Mouse (Mus musculus) neural tube, embryonic 13.5 days (tissue): ENCODE measurements around the gene Sapcd1. TPM values are rescaled to one million over a fixed set of nuclear protein-coding genes. Genes with fewer than 3 reads are reported as not detected.
A peak's percentile ranks its signal among the peaks of the same experiment; 100 is the strongest.
"Not testable (repeated sequence)": the region's sequence is repeated elsewhere in the genome, so short reads cannot be mapped to it uniquely, and the experiment has no call there.

ENCODE experiments used
- ATAC-seq: fragments of 200-750 bp; cut with Nextera tagmentation; 2 replicates; pipeline ENCODE4 v1.8.0; 2017; ENCODE audit warnings: low read depth, mild to moderate bottlenecking, moderate TSS enrichment, moderate library complexity
- H3K27ac ChIP-seq: fragments of 300-500 bp; sonication (generic); replicated peaks from 2 replicates; pipeline ENCODE4 v1.5.1; 2015; ENCODE audit warnings: moderate library complexity, mild to moderate bottlenecking, inconsistent platforms
- H3K27me3 ChIP-seq: fragments of 300-500 bp; sonication (generic); 2 replicates; pipeline ENCODE4 v1.6.1; 2015; ENCODE audit warnings: mild to moderate bottlenecking, inconsistent platforms
- H3K36me3 ChIP-seq: fragments of 300-500 bp; sonication (generic); 2 replicates; pipeline ENCODE4 v1.6.1; 2015; ENCODE audit warnings: mild to moderate bottlenecking, inconsistent platforms
- H3K4me1 ChIP-seq: fragments of 300-500 bp; sonication (generic); replicated peaks from 2 replicates; pipeline ENCODE4 v1.6.1; 2015; ENCODE audit warnings: inconsistent platforms
- H3K4me2 ChIP-seq: fragments of 300-500 bp; sonication (generic); 2 replicates; pipeline ENCODE4 v1.6.1; 2015; ENCODE audit warnings: inconsistent platforms, mild to moderate bottlenecking, moderate library complexity
- H3K4me3 ChIP-seq: fragments of 300-500 bp; sonication (generic); 2 replicates; pipeline ENCODE4 v1.5.1; 2015; ENCODE audit warnings: mild to moderate bottlenecking, inconsistent platforms
- H3K9ac ChIP-seq: fragments of 300-500 bp; sonication (generic); 2 replicates; pipeline ENCODE4 v1.6.1; 2015; ENCODE audit warnings: moderate library complexity, mild to moderate bottlenecking, inconsistent platforms
- H3K9me3 ChIP-seq: fragments of 300-500 bp; sonication (generic); 2 replicates; pipeline ENCODE4 v1.6.1; 2016; ENCODE audit warnings: inconsistent platforms
- WGBS: fragments of 180-500 bp; shearing (Covaris S2); methylation state at CpG from one replicate; pipeline ENCODE4 v1.1.7; 2015; 5-methylcytosine and 5-hydroxymethylcytosine counted together
- polyA plus RNA-seq: library from polyadenylated mRNA; unstranded; fragments of >200 nt; fragmentation: Nextera tagmentation; extraction: Ambion mirVana; gene quantifications from 2 replicates; pipeline ENCODE4 v1.2.1, GENCODE M21; 2015

Sapcd1 gene
- polyA plus RNA-seq, 1 experiment from 2014 or later, result 2.6 TPM

- no peaks in the 10 kb centered on the region for H3K27me3 ChIP-seq
- no peaks in the 10 kb centered on the region for H3K36me3 ChIP-seq
- H3K4me2 ChIP-seq, result no peak overlapping the region
- H3K9ac ChIP-seq, result no peak overlapping the region
- H3K4me3 ChIP-seq, result no peak overlapping the region
- ATAC-seq, result no peak
- no peak overlapping the region for H3K27ac ChIP-seq
- no peaks in the 10 kb centered on the region for H3K4me1 ChIP-seq
- WGBS, result 88% methylated on average over 11 of the region's 11 CpGs
- H3K9me3 ChIP-seq, result no peaks in the 10 kb centered on the region
These were observed 11.5 kb upstream of the Sapcd1 start for GRCm38 (mm10) chr17:35039121-35039873.

DNA sequence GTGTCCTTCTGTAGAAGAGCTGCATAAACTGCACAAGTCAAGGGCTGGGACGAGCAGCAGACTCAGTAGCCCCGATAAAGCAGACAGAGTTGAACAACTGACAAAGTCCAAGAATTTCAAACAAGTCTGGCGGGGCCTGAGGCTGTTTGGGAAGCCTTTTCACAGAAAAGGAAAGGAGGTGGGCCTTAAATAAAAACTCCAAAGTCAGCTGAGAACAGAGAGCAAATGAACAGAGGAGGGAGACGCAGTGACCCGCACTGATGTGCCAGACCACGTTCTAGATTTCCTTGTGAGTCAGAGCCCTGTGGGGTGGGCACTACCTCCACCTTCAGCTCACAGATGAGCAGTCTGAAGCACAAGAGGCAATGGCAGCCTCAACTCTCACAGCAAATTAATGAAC lies 7.1 kb upstream of the Sapcd1 start:
- ATAC-seq, result no peak
- peaks cover 1% of the 10 kb centered on the region for H3K4me1 ChIP-seq
- no peaks in the 10 kb centered on the region for H3K36me3 ChIP-seq
- H3K4me3 ChIP-seq, result no peak overlapping the region
- H3K27ac ChIP-seq, result no peak overlapping the region
- WGBS, result 74% methylated on average over 6 of the region's 6 CpGs
- H3K9me3 ChIP-seq, result no peaks in the 10 kb centered on the region
- H3K4me2 ChIP-seq, result no peak overlapping the region
- no peaks in the 10 kb centered on the region for H3K27me3 ChIP-seq
- H3K9ac ChIP-seq, result no peak overlapping the region

DNA sequence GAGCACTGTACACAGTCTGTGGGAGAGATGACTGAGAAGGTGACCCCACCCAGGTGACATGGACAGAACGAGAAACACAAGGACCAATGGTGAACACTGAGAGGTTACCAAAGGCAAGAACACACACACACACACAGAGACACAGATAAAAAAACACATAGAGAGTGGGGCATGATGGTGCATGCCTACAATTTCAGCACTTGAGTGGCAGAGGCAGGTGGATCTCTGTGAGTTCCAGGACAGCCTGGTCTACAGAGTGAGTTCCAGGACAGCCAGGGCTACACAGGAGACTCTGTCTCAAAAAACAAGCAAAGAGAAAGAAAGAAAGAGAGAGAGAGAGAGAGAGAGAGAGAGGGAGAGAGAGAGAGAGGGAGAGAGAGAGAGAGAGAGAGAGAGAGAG lies 5.9 kb upstream of the Sapcd1 start:
- not testable (repeated sequence) for H3K9me3 ChIP-seq, H3K4me3 ChIP-seq, H3K9ac ChIP-seq, ATAC-seq, H3K36me3 ChIP-seq, H3K27ac ChIP-seq, H3K4me2 ChIP-seq, H3K27me3 ChIP-seq, H3K4me1 ChIP-seq
- 81% methylated on average over 1 of the region's 1 CpGs for WGBS

- H3K9ac ChIP-seq, result no peak overlapping the region
- no peaks in the 10 kb centered on the region for H3K27me3 ChIP-seq
- H3K9me3 ChIP-seq, result no peaks in the 10 kb centered on the region
- H3K36me3 ChIP-seq, result no peaks in the 10 kb centered on the region
- ATAC-seq, result no peak
- no peak overlapping the region for H3K27ac ChIP-seq
- 73% methylated on average over 8 of the region's 8 CpGs for WGBS
- H3K4me1 ChIP-seq, result peaks cover 21% of the 10 kb centered on the region
- no peak overlapping the region for H3K4me3 ChIP-seq
- no peak overlapping the region for H3K4me2 ChIP-seq
These were observed 4.6 kb upstream of the Sapcd1 start for GRCm38 (mm10) chr17:35032323-35032870.

- 85% methylated on average over 7 of the region's 7 CpGs for WGBS
- H3K4me2 ChIP-seq, result no peak overlapping the region
These were observed 4.1 kb upstream of the Sapcd1 start for GRCm38 (mm10) chr17:35031880-35032279.

DNA sequence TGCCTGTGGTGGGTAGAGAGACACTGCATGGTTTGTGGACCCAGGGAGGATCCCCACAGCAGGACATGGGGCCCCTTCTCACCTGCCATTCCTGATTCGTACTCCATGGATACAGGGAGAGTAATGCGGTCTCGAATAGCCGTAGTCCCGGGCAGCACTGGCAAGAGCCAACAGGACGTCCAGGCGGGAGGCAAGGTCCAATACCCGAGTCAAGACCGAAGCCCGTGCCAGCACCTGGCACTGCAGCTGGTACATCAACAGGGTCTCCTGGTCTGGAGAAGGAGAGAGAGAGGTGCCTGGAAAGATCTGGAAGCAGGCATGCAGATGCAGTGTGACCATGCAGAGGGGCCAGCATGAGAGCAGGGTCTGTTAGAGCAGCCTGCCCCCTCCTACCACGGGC lies 3.5 kb upstream of the Sapcd1 start:
- Histone ChIP-seq H3K27me3 (no peaks in the 10 kb centered on the region), H3K4me2 (no peak overlapping the region), H3K4me1 (peaks cover 28% of the 10 kb centered on the region), H3K9ac (no peak overlapping the region), H3K36me3 (no peaks in the 10 kb centered on the region), H3K9me3 (no peaks in the 10 kb centered on the region), H3K4me3 (no peak overlapping the region), H3K27ac (no peak overlapping the region)
- 92% methylated on average over 11 of the region's 11 CpGs for WGBS
- no peak for ATAC-seq

More at GRCm38 (mm10) chr17:35031880-35032279, 4.1 kb upstream of the Sapcd1 start:
- H3K9me3 ChIP-seq, result no peaks in the 10 kb centered on the region
- no peaks in the 10 kb centered on the region for H3K36me3 ChIP-seq
- no peak overlapping the region for H3K9ac ChIP-seq
- H3K27me3 ChIP-seq, result no peaks in the 10 kb centered on the region
- peaks cover 24% of the 10 kb centered on the region for H3K4me1 ChIP-seq
- no peak overlapping the region for H3K4me3 ChIP-seq
- no peak overlapping the region for H3K27ac ChIP-seq
- no peak for ATAC-seq

GRCm38 (mm10) chr17:35029691-35030532 lies 2.1 kb upstream of the Sapcd1 start:
- Histone ChIP-seq H3K27me3 (no peaks in the 10 kb centered on the region), H3K27ac (no peak overlapping the region), H3K4me1 (peaks cover 34% of the 10 kb centered on the region), H3K4me3 (no peak overlapping the region), H3K9me3 (no peaks in the 10 kb centered on the region), H3K36me3 (no peaks in the 10 kb centered on the region), H3K4me2 (peak overlapping the region; percentile 37), H3K9ac (no peak overlapping the region; the same call in 1 of the 2 replicates)
- 29% methylated on average over 19 of the region's 19 CpGs for WGBS
- no peak for ATAC-seq

DNA sequence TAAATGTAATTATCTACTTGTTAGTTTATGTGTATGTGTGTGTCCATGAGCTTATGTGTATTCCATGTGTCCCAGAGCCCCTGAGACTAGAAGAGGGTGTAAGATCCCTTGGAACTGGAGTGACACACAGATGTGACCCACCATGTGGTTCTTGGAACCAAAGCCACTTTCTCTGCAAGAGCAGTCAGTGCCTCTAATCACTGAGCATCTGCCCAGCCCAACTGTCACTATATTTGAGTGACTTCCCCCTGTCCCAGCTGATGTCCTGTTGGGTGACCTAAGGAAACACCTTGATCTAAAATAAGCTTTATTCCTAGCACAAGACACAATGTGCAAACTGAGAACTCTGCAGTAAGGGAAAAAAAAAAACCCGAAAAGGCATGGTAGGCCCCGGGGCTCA lies 499 bp upstream of the Sapcd1 start:
- 89% methylated on average over 2 of the region's 2 CpGs for WGBS
- Histone ChIP-seq H3K27ac (peak overlapping the region; percentile 68; the same call in 1 of the 2 replicates), H3K4me1 (peaks cover 34% of the 10 kb centered on the region), H3K9me3 (no peaks in the 10 kb centered on the region), H3K4me2 (no peak overlapping the region), H3K9ac (no peak overlapping the region), H3K36me3 (no peaks in the 10 kb centered on the region), H3K4me3 (no peak overlapping the region), H3K27me3 (no peaks in the 10 kb centered on the region)
- no peak for ATAC-seq

GRCm38 (mm10) chr17:35026206-35026605 lies 1.6 kb downstream of the Sapcd1 start:
- no peak for ATAC-seq
- Histone ChIP-seq H3K4me1 (peaks cover 40% of the 10 kb centered on the region), H3K36me3 (no peaks in the 10 kb centered on the region), H3K27ac (no peak overlapping the region), H3K4me2 (no peak overlapping the region), H3K9ac (no peak overlapping the region), H3K4me3 (no peak overlapping the region), H3K27me3 (no peaks in the 10 kb centered on the region), H3K9me3 (no peaks in the 10 kb centered on the region)
- WGBS, result 81% methylated on average over 5 of the region's 5 CpGs

- ATAC-seq, result no peak
- 63% methylated on average over 7 of the region's 10 CpGs for WGBS
- H3K36me3 ChIP-seq, result no peaks in the 10 kb centered on the region
These were observed 2.9 kb downstream of the Sapcd1 start for GRCm38 (mm10) chr17:35024691-35025488.

DNA sequence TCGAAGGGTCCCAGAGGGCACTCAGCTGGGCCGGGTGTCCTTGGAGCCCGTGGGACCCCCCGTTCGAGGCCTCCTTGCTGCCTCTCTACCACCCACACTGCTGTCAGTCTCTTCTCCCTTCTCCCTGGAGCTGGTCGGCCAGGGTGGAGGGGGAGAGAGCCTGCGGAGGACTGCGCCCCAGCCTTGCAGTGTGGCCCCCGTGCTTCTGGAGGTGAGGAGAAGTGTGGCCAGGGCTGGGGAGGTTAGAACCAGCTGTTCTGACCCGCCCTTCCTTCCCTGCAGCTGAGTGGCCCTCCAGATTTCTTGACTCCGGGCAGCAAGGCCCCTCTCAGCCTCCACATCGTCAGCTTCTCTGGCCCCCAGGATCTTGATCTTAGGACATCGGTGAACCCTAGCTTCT lies 3.6 kb downstream of the Sapcd1 start:
- H3K9ac ChIP-seq, result 0 out of 2 replicates have a peak overlapping the region, but pooled peaks have one; percentile 5
- ATAC-seq, result no peak
- H3K4me1 ChIP-seq, result peaks cover 38% of the 10 kb centered on the region
- no peaks in the 10 kb centered on the region for H3K36me3 ChIP-seq
- H3K27me3 ChIP-seq, result no peaks in the 10 kb centered on the region
- H3K9me3 ChIP-seq, result no peaks in the 10 kb centered on the region
- 85% methylated on average over 13 of the region's 13 CpGs for WGBS
- H3K4me3 ChIP-seq, result no peak overlapping the region
- no peak overlapping the region for H3K4me2 ChIP-seq
- H3K27ac ChIP-seq, result no peak overlapping the region

More at GRCm38 (mm10) chr17:35024691-35025488, 2.9 kb downstream of the Sapcd1 start:
- 0 out of 2 replicates have a peak overlapping the region, but pooled peaks have one; percentile 5 for H3K9ac ChIP-seq
- peaks cover 43% of the 10 kb centered on the region for H3K4me1 ChIP-seq
- no peak overlapping the region for H3K4me2 ChIP-seq
- no peak overlapping the region for H3K4me3 ChIP-seq
- H3K27ac ChIP-seq, result no peak overlapping the region
- H3K9me3 ChIP-seq, result no peaks in the 10 kb centered on the region
- no peaks in the 10 kb centered on the region for H3K27me3 ChIP-seq
